Mouse (Mus musculus) forebrain, embryonic 12.5 days (tissue): ENCODE results near the gene Abhd10. TPM values are rescaled to one million over a fixed set of nuclear protein-coding genes. Genes with fewer than 3 reads are reported as not detected.
A peak's percentile ranks its signal among the peaks of the same experiment; 100 is the strongest.

Experiments used
- ATAC-seq: fragments of 200-750 bp; cut with Nextera tagmentation; 2 replicates; pipeline ENCODE4 v1.8.0; 2017; ENCODE audit warnings: moderate TSS enrichment; ENCODE audit not compliant: low FRiP score
- H3K27ac ChIP-seq: fragments of 300-500 bp; sonication (generic); 2 replicates; pipeline ENCODE4 v1.5.1; 2016; ENCODE audit warnings: mild to moderate bottlenecking
- H3K27me3 ChIP-seq: fragments of 300-500 bp; sonication (generic); 2 replicates; pipeline ENCODE4 v1.6.1; 2016; ENCODE audit warnings: mild to moderate bottlenecking
- H3K36me3 ChIP-seq: fragments of 300-500 bp; sonication (generic); replicated peaks from 2 replicates; pipeline ENCODE4 v1.6.1; 2016; ENCODE audit warnings: mild to moderate bottlenecking
- H3K4me1 ChIP-seq: fragments of 300-500 bp; sonication (generic); 2 replicates; pipeline ENCODE4 v1.6.1; 2016
- H3K4me2 ChIP-seq: fragments of 300-500 bp; sonication (generic); 2 replicates; pipeline ENCODE4 v1.6.1; 2016; ENCODE audit warnings: mild to moderate bottlenecking, moderate library complexity
- H3K4me3 ChIP-seq: fragments of 300-500 bp; sonication (generic); replicated peaks from 2 replicates; pipeline ENCODE4 v1.5.1; 2016; ENCODE audit warnings: mild to moderate bottlenecking
- H3K9ac ChIP-seq: fragments of 300-500 bp; sonication (generic); 2 replicates; pipeline ENCODE4 v1.6.1; 2016; ENCODE audit warnings: mild to moderate bottlenecking
- H3K9me3 ChIP-seq: fragments of 300-500 bp; sonication (generic); 2 replicates; pipeline ENCODE4 v1.6.1; 2016
- WGBS: fragments of 180-500 bp; shearing (Covaris S2); methylation state at CpG from one replicate; pipeline ENCODE4 v1.1.7; 2016; 5-methylcytosine and 5-hydroxymethylcytosine counted together
- polyA plus RNA-seq: library from polyadenylated mRNA; unstranded; fragments of >200 nt; fragmentation: Nextera tagmentation; extraction: Ambion mirVana; gene quantifications from 2 replicates; pipeline ENCODE4 v1.2.1, GENCODE M21; 2016

The Abhd10 gene
- polyA plus RNA-seq, result 41.9 and 44.9 TPM in 2 replicates

DNA sequence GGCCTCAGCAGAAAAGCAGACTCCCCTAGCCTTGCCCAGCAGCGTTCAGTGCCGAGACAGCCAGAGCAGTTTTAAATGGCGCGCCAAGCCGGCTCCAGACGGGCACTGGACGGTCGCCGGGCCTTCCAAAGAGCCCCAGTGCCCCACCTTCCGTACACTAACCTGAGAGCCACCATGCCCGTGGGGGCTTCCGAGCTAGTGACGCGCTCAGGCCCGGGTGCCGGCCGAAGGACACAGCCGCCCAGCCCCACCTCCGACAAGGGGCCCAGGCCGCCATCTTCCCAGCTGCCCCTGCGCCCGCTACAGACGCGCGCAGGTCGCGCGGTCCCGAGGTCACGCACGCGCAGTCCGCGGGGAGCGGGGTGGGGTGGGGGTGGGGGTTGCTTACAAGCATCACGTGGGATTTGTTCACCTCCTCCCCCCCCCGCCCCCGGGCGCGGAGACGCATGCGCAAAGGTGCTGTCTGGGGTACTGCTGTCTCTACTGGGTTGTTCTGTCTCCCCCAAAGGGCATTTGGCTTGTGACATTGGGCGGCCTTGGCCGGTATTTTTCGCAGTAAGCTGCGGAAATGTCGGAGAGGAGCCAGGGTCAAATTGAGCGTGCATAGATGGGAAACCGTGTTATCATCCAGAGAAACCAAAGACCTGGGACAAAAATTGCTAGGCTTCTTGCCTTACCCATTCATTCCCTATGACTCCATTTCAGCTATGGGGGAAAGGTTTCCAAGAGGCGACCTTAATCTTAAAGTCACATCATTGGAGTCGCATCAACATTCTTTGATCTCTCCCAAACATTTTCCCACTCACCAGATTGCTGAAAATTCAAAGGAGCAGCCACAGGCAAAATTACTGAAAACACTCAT is at the start of gene Abhd10:
Gene Abhd10 (minus strand): TSS at position 341 of the 862 bp plus-strand sequence.
- Histone ChIP-seq H3K4me2 (peak within 1 kb of the TSS; percentile 59), H3K27me3 (no peaks in the 10 kb centered on the region), H3K9ac (peak within 1 kb of the TSS; percentile 78), H3K4me3 (peak within 1 kb of the TSS; percentile 82), H3K36me3 (peaks cover 4% of the 10 kb centered on the region; the same call in 1 of the 2 replicates), H3K4me1 (peaks cover 16% of the 10 kb centered on the region), H3K27ac (peak within 1 kb of the TSS; percentile 90), H3K9me3 (no peaks in the 10 kb centered on the region)
- ATAC-seq, result peak; percentile 98
- under 1% methylated on average over 46 of the region's 51 CpGs for WGBS

DNA sequence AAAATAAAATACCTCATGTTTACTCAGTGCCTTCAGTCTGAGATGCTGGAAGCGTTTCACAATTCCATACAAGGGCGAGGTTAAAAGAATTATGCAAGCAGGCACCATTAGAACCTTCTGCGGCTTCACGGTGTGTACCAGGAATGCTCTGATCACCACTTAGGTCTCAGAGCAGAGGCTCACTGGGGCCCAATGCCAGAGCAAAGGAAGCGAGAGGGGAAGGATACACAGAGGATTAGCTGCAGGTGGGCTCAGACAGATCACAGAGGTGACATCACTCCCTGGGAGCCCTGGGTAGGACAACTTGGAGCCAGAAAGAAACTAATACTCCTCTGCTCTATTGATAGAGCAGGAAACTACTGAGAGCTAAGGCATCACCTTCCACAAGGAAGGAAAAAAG is 48.5 kb upstream of the Abhd10 start:
- no peak overlapping the region for H3K27ac ChIP-seq
- ATAC-seq, result no peak
- H3K4me3 ChIP-seq, result no peak overlapping the region
- H3K4me2 ChIP-seq, result no peak overlapping the region
- 67% methylated on average over 5 of the region's 5 CpGs for WGBS
- H3K27me3 ChIP-seq, result no peaks in the 10 kb centered on the region
- H3K36me3 ChIP-seq, result 0 out of 2 replicates have a peak, but pooled peaks cover 4% of the 10 kb centered on the region
- no peak overlapping the region for H3K9ac ChIP-seq
- no peaks in the 10 kb centered on the region for H3K9me3 ChIP-seq
- H3K4me1 ChIP-seq, result no peaks in the 10 kb centered on the region

DNA sequence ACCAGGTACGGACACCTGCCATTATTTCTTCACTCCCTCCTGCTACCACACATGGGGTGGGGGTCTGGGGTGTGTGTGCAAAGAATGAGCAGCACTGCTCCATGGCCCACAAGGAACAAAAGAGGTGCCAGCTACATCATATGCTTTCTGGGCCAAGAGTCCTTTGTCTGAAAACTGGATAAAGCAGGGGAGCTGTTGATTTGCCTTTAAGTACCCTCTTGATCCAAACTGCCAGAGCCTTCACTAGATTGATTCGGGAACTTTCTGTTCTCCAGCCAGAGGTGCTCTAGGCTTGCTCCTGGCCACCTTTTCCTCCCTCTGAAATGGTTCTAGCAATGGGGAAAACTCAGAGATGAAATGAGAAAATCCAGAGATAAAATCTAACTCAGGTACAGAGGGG is 46.6 kb upstream of the Abhd10 start:
- no peak for ATAC-seq
- Histone ChIP-seq H3K4me3 (no peak overlapping the region), H3K27ac (no peak overlapping the region), H3K9ac (no peak overlapping the region), H3K27me3 (no peaks in the 10 kb centered on the region), H3K9me3 (no peaks in the 10 kb centered on the region), H3K36me3 (0 out of 2 replicates have a peak, but pooled peaks cover 4% of the 10 kb centered on the region), H3K4me2 (no peak overlapping the region), H3K4me1 (no peaks in the 10 kb centered on the region)
- 87% methylated on average over 2 of the region's 2 CpGs for WGBS

DNA sequence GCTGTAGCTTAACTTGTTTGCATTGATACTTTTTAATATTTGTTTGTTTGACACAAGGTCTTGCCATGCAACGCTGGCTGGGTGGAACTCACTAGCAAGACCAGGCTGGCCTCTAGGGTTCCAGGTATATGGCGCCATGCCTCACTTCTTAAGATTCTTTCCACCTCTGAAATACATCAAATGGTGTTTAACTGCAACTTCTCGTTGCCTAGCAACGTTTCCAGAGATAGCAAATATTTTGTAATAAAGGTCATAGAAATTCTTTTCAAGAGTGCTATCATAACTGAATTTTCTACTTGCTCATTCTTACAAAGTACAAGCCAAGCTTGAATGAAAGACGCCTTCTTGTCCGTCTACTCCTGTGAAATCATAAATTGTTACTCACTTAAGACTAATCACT is 44.9 kb upstream of the Abhd10 start:
- Histone ChIP-seq H3K4me3 (no peak overlapping the region), H3K4me1 (no peaks in the 10 kb centered on the region), H3K36me3 (no peaks in the 10 kb centered on the region)

DNA sequence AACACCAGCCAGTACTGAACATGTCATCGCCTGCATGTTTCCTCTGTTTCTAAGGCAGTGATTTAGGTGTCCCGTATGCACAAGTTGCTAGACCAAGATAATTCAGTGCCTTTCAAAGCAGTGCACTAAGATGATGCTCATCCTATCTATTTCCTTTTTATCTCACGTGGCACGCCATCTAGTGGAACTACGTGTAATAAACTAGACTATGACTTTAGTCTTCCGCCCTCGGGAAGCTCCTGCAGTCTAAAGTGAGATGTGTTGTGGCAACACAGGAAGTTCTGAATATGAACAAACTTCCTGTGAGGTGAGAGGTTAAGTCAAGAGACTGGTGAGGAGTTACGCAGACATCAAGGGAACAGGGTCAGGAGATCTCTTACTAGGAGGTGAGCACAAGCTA is 43.9 kb upstream of the Abhd10 start:
- H3K9me3 ChIP-seq, result no peaks in the 10 kb centered on the region
- no peak for ATAC-seq
- no peaks in the 10 kb centered on the region for H3K27me3 ChIP-seq
- H3K9ac ChIP-seq, result no peak overlapping the region
- H3K36me3 ChIP-seq, result no peaks in the 10 kb centered on the region
- no peaks in the 10 kb centered on the region for H3K4me1 ChIP-seq
- H3K4me2 ChIP-seq, result no peak overlapping the region
- WGBS, result 44% methylated on average over 8 of the region's 8 CpGs
- H3K4me3 ChIP-seq, result no peak overlapping the region
- H3K27ac ChIP-seq, result no peak overlapping the region

More for the DNA sequence above, 44.9 kb upstream of the Abhd10 start:
- no peaks in the 10 kb centered on the region for H3K9me3 ChIP-seq
- H3K27me3 ChIP-seq, result no peaks in the 10 kb centered on the region
- no peak overlapping the region for H3K9ac ChIP-seq
- H3K27ac ChIP-seq, result no peak overlapping the region
- H3K4me2 ChIP-seq, result no peak overlapping the region
- no peak for ATAC-seq
- WGBS, result 93% methylated on average over 6 of the region's 6 CpGs

DNA sequence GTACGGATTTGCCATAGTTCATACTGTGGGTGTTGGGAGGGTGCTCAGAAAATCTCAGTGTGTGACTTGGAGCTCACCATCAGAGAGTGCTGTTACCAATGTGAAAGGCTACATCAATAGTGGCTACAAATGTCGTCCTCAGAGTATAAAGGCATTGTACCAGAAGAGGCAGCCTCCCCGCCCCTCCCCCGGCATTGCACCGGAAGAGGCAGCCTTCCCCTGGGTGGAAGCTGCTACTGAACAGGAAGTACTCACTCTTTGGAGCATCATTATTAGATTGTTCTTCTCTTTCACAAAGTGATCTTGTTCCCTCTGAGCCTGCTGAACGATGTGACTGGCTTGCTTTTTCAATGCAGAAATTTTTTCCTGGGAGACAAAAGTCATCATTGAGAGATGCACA is 37.2 kb upstream of the Abhd10 start:
- Histone ChIP-seq H3K9ac (no peak overlapping the region), H3K4me1 (no peaks in the 10 kb centered on the region), H3K9me3 (no peaks in the 10 kb centered on the region), H3K27me3 (no peaks in the 10 kb centered on the region), H3K4me2 (no peak overlapping the region), H3K27ac (no peak overlapping the region), H3K36me3 (peaks cover 32% of the 10 kb centered on the region), H3K4me3 (no peak overlapping the region)
- 72% methylated on average over 6 of the region's 6 CpGs for WGBS
- no peak for ATAC-seq

DNA sequence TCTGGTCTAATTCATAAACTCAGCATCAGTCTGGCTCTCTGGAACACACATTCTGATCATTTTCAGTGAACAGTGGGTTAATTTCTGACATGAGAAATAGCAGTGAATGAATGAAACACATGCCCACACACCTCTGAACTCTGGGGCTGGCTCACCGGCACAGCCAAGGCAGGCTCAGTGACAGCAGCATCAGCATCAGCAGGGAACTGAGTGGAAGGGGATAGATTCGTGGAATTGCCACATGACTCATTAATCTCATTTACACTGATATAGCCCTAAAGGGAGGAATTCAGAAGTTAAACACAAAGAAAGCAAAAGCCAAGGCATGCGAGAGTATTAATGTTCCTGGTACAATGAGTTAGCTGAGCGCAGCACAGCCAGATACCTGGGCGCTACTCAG is 32.1 kb upstream of the Abhd10 start:
- no peaks in the 10 kb centered on the region for H3K9me3 ChIP-seq
- H3K4me3 ChIP-seq, result no peak overlapping the region
- H3K36me3 ChIP-seq, result peaks cover 41% of the 10 kb centered on the region
- ATAC-seq, result no peak
- H3K4me2 ChIP-seq, result no peak overlapping the region
- H3K27me3 ChIP-seq, result no peaks in the 10 kb centered on the region
- H3K9ac ChIP-seq, result no peak overlapping the region
- 87% methylated on average over 5 of the region's 5 CpGs for WGBS
- H3K4me1 ChIP-seq, result no peaks in the 10 kb centered on the region
- H3K27ac ChIP-seq, result no peak overlapping the region

DNA sequence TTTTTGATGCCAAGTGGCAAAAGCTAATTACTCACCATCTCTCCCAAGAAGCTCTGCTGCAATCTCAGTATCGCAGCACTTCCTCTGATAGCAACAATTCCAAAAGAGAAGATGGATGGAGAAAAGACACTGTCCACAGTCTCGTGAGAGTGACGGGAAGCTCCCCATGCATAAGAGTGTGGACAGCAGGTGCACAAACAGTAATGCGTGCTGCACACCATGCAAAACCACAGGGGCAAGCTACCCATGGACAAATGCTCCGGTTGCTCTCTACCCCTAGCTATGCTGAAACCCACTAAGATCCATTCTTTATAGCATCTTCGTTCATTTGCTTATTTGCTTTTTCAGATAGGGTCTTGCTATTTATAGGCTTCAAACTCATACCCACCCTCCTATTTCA is 28.2 kb upstream of the Abhd10 start:
- Histone ChIP-seq H3K9ac (no peak overlapping the region), H3K4me1 (0 out of 2 replicates have a peak, but pooled peaks cover 12% of the 10 kb centered on the region), H3K9me3 (no peaks in the 10 kb centered on the region), H3K4me2 (no peak overlapping the region), H3K4me3 (no peak overlapping the region), H3K27ac (no peak overlapping the region), H3K27me3 (no peaks in the 10 kb centered on the region), H3K36me3 (peaks cover 19% of the 10 kb centered on the region)
- no peak for ATAC-seq
- WGBS, result 95% methylated on average over 6 of the region's 6 CpGs

DNA sequence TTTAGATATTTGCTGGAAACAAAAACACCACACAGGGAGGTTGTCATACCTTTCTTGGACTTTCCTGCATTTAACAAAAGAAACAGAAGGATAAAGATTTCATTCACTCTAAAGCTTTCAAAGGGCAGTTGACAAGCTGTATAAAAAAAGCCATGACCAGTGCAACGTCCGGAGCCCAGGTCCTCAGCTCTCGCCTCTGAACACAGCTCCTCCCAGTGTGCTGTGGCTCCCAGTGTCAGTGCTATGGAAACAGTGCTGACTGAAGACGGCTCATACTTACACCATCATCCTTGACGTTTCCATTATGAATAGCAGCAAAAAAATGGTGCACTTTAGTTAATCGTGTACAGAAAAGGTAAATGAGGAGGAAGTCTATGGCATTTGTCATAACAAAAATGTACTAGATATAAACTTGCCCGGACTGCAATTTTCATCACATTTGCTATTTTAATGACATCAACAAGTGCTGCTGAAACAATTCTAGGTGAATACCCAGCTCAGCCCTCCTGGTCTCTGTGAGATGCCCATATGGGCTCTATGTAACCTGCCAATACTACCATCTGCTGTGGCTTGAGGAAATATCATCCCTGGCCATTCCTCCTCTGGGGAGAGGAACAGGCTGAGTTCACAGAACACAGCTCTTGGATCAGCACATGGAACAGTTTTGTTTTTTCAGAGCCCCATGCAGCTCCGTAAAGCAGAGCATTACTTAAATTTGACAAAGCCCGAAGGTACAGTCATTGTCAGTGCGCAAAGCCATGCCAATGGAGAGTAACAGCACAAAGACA is 25.3 kb upstream of the Abhd10 start:
- Histone ChIP-seq H3K4me3 (no peak overlapping the region), H3K36me3 (peaks cover 14% of the 10 kb centered on the region), H3K9me3 (no peaks in the 10 kb centered on the region), H3K4me1 (0 out of 2 replicates have a peak, but pooled peaks cover 12% of the 10 kb centered on the region), H3K27ac (0 out of 2 replicates have a peak overlapping the region, but pooled peaks have one; percentile 19), H3K4me2 (no peak overlapping the region), H3K27me3 (no peaks in the 10 kb centered on the region), H3K9ac (no peak overlapping the region)
- ATAC-seq, result peak; percentile 55; the same call in 1 of the 2 replicates
- 61% methylated on average over 10 of the region's 10 CpGs for WGBS

DNA sequence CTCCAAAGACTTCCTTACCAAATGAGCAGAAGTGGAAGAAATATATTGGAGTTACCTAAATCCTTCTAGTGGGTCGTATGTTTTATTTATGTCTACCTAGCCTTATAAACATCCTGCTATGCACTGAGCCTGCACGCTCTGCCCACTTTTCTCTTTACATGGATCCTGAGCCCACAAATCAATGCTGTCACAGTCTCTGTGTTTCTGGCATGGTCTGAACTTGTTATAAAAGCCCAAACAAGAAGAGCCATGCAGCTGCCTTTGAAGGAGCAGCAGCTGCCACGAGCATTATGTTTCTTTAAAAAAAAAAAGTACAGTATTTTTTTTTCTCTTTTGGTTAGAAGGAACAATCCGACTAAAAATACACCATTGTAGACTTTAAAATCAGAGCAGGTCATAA is 24.7 kb upstream of the Abhd10 start:
- H3K4me2 ChIP-seq, result no peak overlapping the region
- WGBS, result 55% methylated on average over 4 of the region's 4 CpGs
- H3K36me3 ChIP-seq, result peaks cover 16% of the 10 kb centered on the region
- no peak overlapping the region for H3K4me3 ChIP-seq
- H3K27me3 ChIP-seq, result no peaks in the 10 kb centered on the region
- no peaks in the 10 kb centered on the region for H3K9me3 ChIP-seq
- 0 out of 2 replicates have a peak overlapping the region, but pooled peaks have one; percentile 31 for H3K27ac ChIP-seq
- no peak overlapping the region for H3K9ac ChIP-seq
- 0 out of 2 replicates have a peak, but pooled peaks cover 12% of the 10 kb centered on the region for H3K4me1 ChIP-seq
- ATAC-seq, result no peak

DNA sequence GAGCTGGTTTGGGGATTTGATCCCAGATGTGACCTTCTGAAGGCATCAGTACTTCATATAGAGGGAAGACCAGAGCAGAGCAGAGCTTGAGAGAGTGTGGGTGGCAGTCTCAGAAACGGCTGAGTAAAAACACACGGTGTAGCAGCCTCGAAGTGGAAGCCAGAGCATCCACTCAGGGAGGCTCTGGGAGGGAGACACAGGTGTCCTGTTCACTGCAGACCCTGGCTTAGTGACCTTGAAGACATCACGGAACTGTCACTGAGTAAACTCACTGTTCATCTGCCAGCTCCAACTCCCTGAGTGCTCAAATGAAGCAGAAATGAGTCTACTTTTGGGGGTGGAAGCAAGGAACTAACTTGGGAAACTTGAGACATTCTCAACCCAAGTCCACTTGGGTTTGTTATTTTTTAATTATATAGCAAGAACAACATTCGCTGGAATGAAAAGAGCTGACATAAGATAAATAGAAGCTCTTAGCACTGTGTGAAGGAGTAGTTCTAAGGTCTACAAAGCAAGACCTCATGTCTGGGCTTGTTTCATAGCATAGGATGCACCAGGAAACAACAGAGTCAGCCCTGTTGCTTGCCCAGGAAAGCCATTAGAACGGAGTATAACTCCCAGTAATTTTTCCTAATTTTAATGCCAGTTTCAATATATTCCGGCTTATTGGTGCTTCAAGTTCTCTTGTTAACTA is 23.2 kb upstream of the Abhd10 start:
- Histone ChIP-seq H3K27ac (no peak overlapping the region), H3K4me2 (no peak overlapping the region), H3K27me3 (no peaks in the 10 kb centered on the region), H3K9me3 (no peaks in the 10 kb centered on the region), H3K4me1 (0 out of 2 replicates have a peak, but pooled peaks cover 12% of the 10 kb centered on the region), H3K36me3 (peaks cover 11% of the 10 kb centered on the region), H3K4me3 (no peak overlapping the region), H3K9ac (no peak overlapping the region)
- WGBS, result 88% methylated on average over 7 of the region's 7 CpGs
- no peak for ATAC-seq

DNA sequence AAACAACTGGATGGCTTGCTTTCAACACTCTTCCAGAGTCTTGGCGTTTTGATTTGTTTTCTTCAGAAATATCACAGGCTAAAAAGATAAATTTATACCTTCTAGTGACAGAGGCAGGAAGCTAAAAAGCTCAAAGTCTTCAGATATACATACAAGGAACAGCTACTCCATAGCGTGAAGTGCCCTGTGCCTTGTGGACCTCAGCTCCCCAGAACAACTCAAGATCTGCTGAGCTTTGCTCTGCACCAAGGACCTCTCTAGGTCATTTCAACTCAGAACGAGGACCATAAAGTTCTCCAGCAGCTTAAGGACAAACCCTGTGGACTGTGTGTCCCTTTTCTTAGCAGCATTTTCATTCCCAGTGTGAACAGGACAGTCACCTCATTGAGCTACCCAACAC is 22.3 kb upstream of the Abhd10 start:
- ATAC-seq, result no peak
- Histone ChIP-seq H3K4me3 (no peak overlapping the region), H3K36me3 (peaks cover 3% of the 10 kb centered on the region; the same call in 1 of the 2 replicates), H3K27ac (no peak overlapping the region), H3K9me3 (no peaks in the 10 kb centered on the region), H3K4me2 (no peak overlapping the region), H3K9ac (no peak overlapping the region), H3K27me3 (no peaks in the 10 kb centered on the region), H3K4me1 (0 out of 2 replicates have a peak, but pooled peaks cover 12% of the 10 kb centered on the region)
- WGBS, result 91% methylated on average over 3 of the region's 3 CpGs
